Mouse (Mus musculus): Measurements from ENCODE around the gene Clic1.

DNA sequence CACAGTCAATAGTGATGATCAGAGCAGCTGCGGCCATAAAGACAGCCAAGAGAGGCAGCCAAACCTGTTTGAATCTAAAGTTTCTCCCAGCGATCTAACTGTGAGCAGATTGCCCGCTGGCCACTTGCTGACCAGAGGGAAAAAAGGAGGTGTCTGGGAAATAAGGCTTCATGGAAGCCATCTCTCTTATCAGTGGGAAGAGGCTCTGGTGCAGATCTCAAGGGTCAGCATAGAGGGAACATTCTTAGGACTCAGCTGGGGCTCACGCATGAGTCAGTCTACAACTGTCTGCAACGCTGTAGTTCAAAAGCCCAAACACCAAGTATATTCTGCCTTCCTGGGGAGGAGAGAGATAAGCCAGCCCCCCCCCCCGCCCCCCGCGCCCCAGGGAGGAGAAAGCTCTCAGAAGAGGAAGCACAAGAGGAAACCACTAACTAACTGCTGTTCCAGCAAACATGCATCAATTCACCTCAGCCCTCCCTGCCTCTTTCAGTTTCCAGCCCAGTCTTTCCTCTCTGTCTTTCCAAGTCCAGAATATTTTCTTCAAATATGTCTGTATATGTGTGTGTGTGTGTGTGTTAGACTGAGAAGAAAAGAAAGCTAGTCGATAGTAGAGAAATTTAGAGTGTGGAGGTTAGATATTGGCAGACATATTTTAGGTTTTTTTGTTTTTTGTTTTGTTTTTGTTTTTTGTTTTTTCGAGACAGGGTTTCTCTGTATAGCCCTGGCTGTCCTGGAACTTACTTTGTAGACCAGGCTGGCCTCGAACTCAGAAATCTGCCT, 1.4 kb upstream of the Clic1 start:
- TF ChIP-seq CTCF (IDR thresholded peaks at IDR 0.05; ENCODE audit: control insufficient read depth, insufficient read depth, low read length) (no peak), POLR2A (IDR thresholded peaks at IDR 0.05; ENCODE audit: borderline replicate concordance, control insufficient read depth, low read depth, low read length) (no peak)

Data from bone marrow, adult 2 months (tissue).